Mouse (Mus musculus) bone marrow macrophage, adult 2 months (primary cell): ENCODE results near the gene Krt88. TPM values are rescaled to one million over a fixed set of nuclear protein-coding genes. Genes with fewer than 3 reads are reported as not detected.

Source experiments
- H3K27ac ChIP-seq: 2 replicates; pipeline ENCODE4 v1.5.1; 2012; ENCODE audit warnings: low read depth, low read length; ENCODE audit not compliant: insufficient read depth
- H3K4me1 ChIP-seq: 2 replicates; pipeline ENCODE4 v1.6.1; 2012; ENCODE audit warnings: low read length; ENCODE audit not compliant: control insufficient read depth, insufficient read depth
- H3K4me3 ChIP-seq: 2 replicates; pipeline ENCODE4 v1.5.1; 2012; ENCODE audit warnings: mild to moderate bottlenecking, low read length, moderate library complexity; ENCODE audit not compliant: insufficient read depth
- CTCF ChIP-seq: IDR thresholded peaks from 2 replicates; pipeline ENCODE4 v1.5.1; 2012; ENCODE audit warnings: low read depth, mild to moderate bottlenecking, low read length, moderate library complexity
- POLR2A ChIP-seq: IDR thresholded peaks from 2 replicates; pipeline ENCODE4 v1.6.1; 2012; ENCODE audit warnings: mild to moderate bottlenecking, low read depth, low read length, borderline replicate concordance
- polyA plus RNA-seq: library from polyadenylated mRNA; stranded (reverse); fragments of >200 nt; gene quantifications from 2 replicates; pipeline ENCODE4 v1.2.4, GENCODE M21; 2012; ENCODE audit not compliant: missing spikeins, insufficient read depth, insufficient read length

Krt88 gene
- polyA plus RNA-seq, 1 experiment = not detected

- TF ChIP-seq POLR2A (no peak), CTCF (no peak)
- Histone ChIP-seq H3K4me3 (no peak overlapping the region), H3K27ac (no peak overlapping the region), H3K4me1 (no peaks in the 10 kb centered on the region)
Observed at GRCm38 (mm10) chr15:101493713-101494112, 46.2 kb downstream of the Krt88 start.

- no peaks in the 10 kb centered on the region for H3K4me1 ChIP-seq
- no peak overlapping the region for H3K4me3 ChIP-seq
- no peak for TF ChIP-seq POLR2A
- TF ChIP-seq CTCF = no peak
- no peak overlapping the region for H3K27ac ChIP-seq
Observed at GRCm38 (mm10) chr15:101494203-101494602, 46.7 kb downstream of the Krt88 start.

- no peak for TF ChIP-seq CTCF
- TF ChIP-seq POLR2A = no peak
- no peak overlapping the region for H3K4me3 ChIP-seq
- H3K4me1 ChIP-seq = no peaks in the 10 kb centered on the region
- H3K27ac ChIP-seq = no peak overlapping the region
Observed at GRCm38 (mm10) chr15:101495266-101495665, 47.7 kb downstream of the Krt88 start.

GRCm38 (mm10) chr15:101497181-101497580 is 49.6 kb downstream of the Krt88 start:
- no peak for TF ChIP-seq POLR2A
- TF ChIP-seq CTCF = peak; percentile 60; the same call in 1 of the 2 replicates
- Histone ChIP-seq H3K4me3 (no peak overlapping the region), H3K27ac (no peak overlapping the region), H3K4me1 (no peaks in the 10 kb centered on the region)

Other genes with a start within 250 kb of the Krt88 start
- gene Grasp, start 223.6 kb upstream of the Krt88 start, polyA plus RNA-seq = 0.40 TPM in 1 of 2 replicates, not detected in the other
- 8.8 and 8.9 TPM in 2 replicates for gene Nr4a1, start 193.5 kb upstream of the Krt88 start, polyA plus RNA-seq
- 36.4 and 39.1 TPM in 2 replicates for gene Atg101, start 163.5 kb upstream of the Krt88 start, polyA plus RNA-seq
- not detected in 2 replicates for gene 6030408B16Rik, start 154.5 kb upstream of the Krt88 start, polyA plus RNA-seq
- 14.8 and 15.6 TPM in 2 replicates for gene Krt80, start 77.6 kb upstream of the Krt88 start, polyA plus RNA-seq
- 0.48 TPM in 1 of 2 replicates, not detected in the other for gene Krt7, start 36.7 kb upstream of the Krt88 start, polyA plus RNA-seq
- gene Krt87, start 8.9 kb upstream of the Krt88 start, polyA plus RNA-seq = not detected in 2 replicates
- not detected in 2 replicates for gene Krt81, start 16.0 kb downstream of the Krt88 start, polyA plus RNA-seq
- gene Krt86, start 25.7 kb downstream of the Krt88 start, polyA plus RNA-seq = not detected in 2 replicates
- not detected in 2 replicates for gene Krt83, start 43.8 kb downstream of the Krt88 start, polyA plus RNA-seq
- gene Gm49425, start 69.5 kb downstream of the Krt88 start, polyA plus RNA-seq = not detected in 2 replicates
- not detected in 2 replicates for gene Krt84, start 85.1 kb downstream of the Krt88 start, polyA plus RNA-seq
- not detected in 2 replicates for gene Krt82, start 102.9 kb downstream of the Krt88 start, polyA plus RNA-seq
- gene Krt90, start 115.2 kb downstream of the Krt88 start, polyA plus RNA-seq = not detected in 2 replicates
- gene Krt75, start 126.2 kb downstream of the Krt88 start, polyA plus RNA-seq = not detected in 2 replicates
- gene Gm5414, start 180.4 kb downstream of the Krt88 start, polyA plus RNA-seq = not detected in 2 replicates
- not detected in 2 replicates for gene Gm5478, start 199.6 kb downstream of the Krt88 start, polyA plus RNA-seq
- not detected in 2 replicates for gene Krt6b, start 232.5 kb downstream of the Krt88 start, polyA plus RNA-seq
- not detected in 2 replicates for gene Krt6a, start 246.6 kb downstream of the Krt88 start, polyA plus RNA-seq